Mouse (Mus musculus): ENCODE measurements around the gene Rtl8c. TPM values are rescaled to one million over a fixed set of nuclear protein-coding genes. Genes with fewer than 3 reads are reported as not detected.
"Not testable (repeated sequence)": the region's sequence is repeated elsewhere in the genome, so short reads cannot be mapped to it uniquely, and the experiment has no call there.

The Rtl8c gene
- total RNA-seq (2022), result 1 to 10 TPM; 2.3 to 5.6 (median 3.7) TPM

- DNase-seq (ENCODE audit: low spot score in 2 of 2), result peak; percentile 7 to 22
Measured at GRCm38 (mm10) chrX:53607242-53608121, at the start of gene Rtl8c. Gene Rtl8c (plus strand): TSS chrX:53608032.

GRCm38 (mm10) chrX:53579311-53579710, 28.5 kb upstream of the Rtl8c start:
- no peak for DNase-seq (ENCODE audit: low spot score in 2 of 2)

GRCm38 (mm10) chrX:53581407-53581806, 26.4 kb upstream of the Rtl8c start:
- not testable (repeated sequence) for DNase-seq (ENCODE audit: low spot score in 2 of 2)

- not testable (repeated sequence) for DNase-seq (ENCODE audit: low spot score in 2 of 2)
Measured at GRCm38 (mm10) chrX:53583404-53583803, 24.4 kb upstream of the Rtl8c start.

GRCm38 (mm10) chrX:53599993-53600392, 7.8 kb upstream of the Rtl8c start:
- DNase-seq (ENCODE audit: low spot score in 2 of 2), result peak; percentile 3 to 7

GRCm38 (mm10) chrX:53606176-53606575, 1.7 kb upstream of the Rtl8c start:
- not testable (repeated sequence) for DNase-seq (ENCODE audit: low spot score in 2 of 2)

GRCm38 (mm10) chrX:53608122-53608813, 436 bp downstream of the Rtl8c start:
- no peak for DNase-seq (ENCODE audit: low spot score in 2 of 2)

GRCm38 (mm10) chrX:53608879-53609278, 1.0 kb downstream of the Rtl8c start, which contains the start of gene Gm14597:
Gene Gm14597 (minus strand): TSS chrX:53608979.
- not testable (repeated sequence) for DNase-seq (ENCODE audit: low spot score in 2 of 2)

GRCm38 (mm10) chrX:53610571-53610970, 2.7 kb downstream of the Rtl8c start:
- peak; percentile 14 to 16 for DNase-seq (ENCODE audit: low spot score in 2 of 2)

GRCm38 (mm10) chrX:53611395-53611794, 3.6 kb downstream of the Rtl8c start:
- DNase-seq (ENCODE audit: low spot score in 2 of 2), result not testable (repeated sequence)

- not testable (repeated sequence) for DNase-seq (ENCODE audit: low spot score in 2 of 2)
Measured at GRCm38 (mm10) chrX:53638107-53638506, 30.3 kb downstream of the Rtl8c start.

- not testable (repeated sequence) for DNase-seq (ENCODE audit: low spot score in 2 of 2)
Measured at GRCm38 (mm10) chrX:53642604-53642979, 34.8 kb downstream of the Rtl8c start.

- peak; percentile 66 to 69 for DNase-seq (ENCODE audit: low spot score in 2 of 2)
Measured at GRCm38 (mm10) chrX:53642980-53643961, 35.4 kb downstream of the Rtl8c start, which contains the start of gene Rtl8a. Gene Rtl8a (minus strand): TSS chrX:53643682.

GRCm38 (mm10) chrX:53645885-53646284, 38.1 kb downstream of the Rtl8c start:
- DNase-seq (ENCODE audit: low spot score in 2 of 2), result no peak

- not testable (repeated sequence) for DNase-seq (ENCODE audit: low spot score in 2 of 2)
Measured at GRCm38 (mm10) chrX:53652917-53653316, 45.1 kb downstream of the Rtl8c start.

Other genes with a start within 250 kb of the Rtl8c start
- gene Mospd1, start 237.5 kb upstream of the Rtl8c start, total RNA-seq (2022), result 10 to 100 TPM; 76.1 to 93.8 (median 90.8) TPM
- gene Etd, start 173.1 kb upstream of the Rtl8c start, total RNA-seq (2022), result not detected
- gene Gm14597, start 947 bp downstream of the Rtl8c start, total RNA-seq (2022), result not detected
- gene Rtl8a, start 35.6 kb downstream of the Rtl8c start, total RNA-seq (2022), result 10 to 100 TPM; 51.2 to 67.1 (median 55.0) TPM
- gene Rtl8b, start 62.4 kb downstream of the Rtl8c start, total RNA-seq (2022), result 10 to 100 TPM; 39.2 to 63.2 (median 46.2) TPM
- gene 4930502E18Rik, start 116.8 kb downstream of the Rtl8c start, total RNA-seq (2022), result not detected
- not detected for gene 1700013H16Rik, start 149.8 kb downstream of the Rtl8c start, total RNA-seq (2022)
- not detected for gene Zfp36l3, start 168.4 kb downstream of the Rtl8c start, total RNA-seq (2022)
- gene Xlr, start 189.7 kb downstream of the Rtl8c start, total RNA-seq (2022), result under 1 TPM in 1 of 4 experiments, not detected in 3; 0.62 TPM